Mouse (Mus musculus) liver, postnatal 0 days (tissue): ENCODE data around the gene Dst. TPM values are rescaled to one million over a fixed set of nuclear protein-coding genes. Genes with fewer than 3 reads are reported as not detected.

Experiments used
- ATAC-seq: fragments of 200-750 bp; cut with Nextera tagmentation; 2 replicates; pipeline ENCODE4 v1.8.0; 2017; ENCODE audit warnings: mild to moderate bottlenecking, moderate library complexity
- DNase-seq: peaks from one replicate; pipeline ENCODE4 v3.0.0-alpha.2; 2016
- H3K27ac ChIP-seq: fragments of 300-500 bp; sonication (generic); 2 replicates; pipeline ENCODE4 v1.5.1; 2014; ENCODE audit warnings: antibody characterized with exemption, moderate library complexity, mild to moderate bottlenecking, low read depth
- H3K27me3 ChIP-seq: fragments of 300-500 bp; sonication (generic); 2 replicates; pipeline ENCODE4 v1.6.1; 2014; ENCODE audit warnings: low read length, control low read depth, mixed read lengths; ENCODE audit not compliant: insufficient read depth
- H3K36me3 ChIP-seq: fragments of 300-500 bp; sonication (generic); replicated peaks from 2 replicates; pipeline ENCODE4 v1.6.1; 2014; ENCODE audit warnings: mild to moderate bottlenecking, control low read depth, low read length, moderate library complexity, mixed read lengths; ENCODE audit not compliant: insufficient read depth
- H3K4me1 ChIP-seq: fragments of 300-500 bp; sonication (generic); 2 replicates; pipeline ENCODE4 v1.6.1; 2014; ENCODE audit warnings: antibody characterized with exemption, mild to moderate bottlenecking, control low read depth; ENCODE audit not compliant: insufficient read depth
- H3K4me2 ChIP-seq: fragments of 300-500 bp; sonication (generic); 2 replicates; pipeline ENCODE4 v1.6.1; 2014; ENCODE audit warnings: low read depth, mild to moderate bottlenecking, low read length, moderate library complexity, mixed read lengths
- H3K4me3 ChIP-seq: fragments of 300-500 bp; sonication (generic); 2 replicates; pipeline ENCODE4 v1.5.1; 2014; ENCODE audit warnings: low read depth, low read length
- H3K9ac ChIP-seq: fragments of 300-500 bp; sonication (generic); replicated peaks from 2 replicates; pipeline ENCODE4 v1.6.1; 2014; ENCODE audit warnings: mild to moderate bottlenecking, moderate library complexity
- H3K9me3 ChIP-seq: fragments of 300-500 bp; sonication (generic); 2 replicates; pipeline ENCODE4 v1.6.1; 2016; ENCODE audit warnings: mild to moderate bottlenecking, control low read depth, low read length, mixed read lengths
- CTCF ChIP-seq: sonication (generic); IDR thresholded peaks from 2 replicates; pipeline ENCODE4 v1.5.1; 2016; ENCODE audit warnings: antibody characterized with exemption, low read depth
- EP300 ChIP-seq: IDR thresholded peaks from 2 replicates; pipeline ENCODE4 v1.6.1; 2016; ENCODE audit warnings: antibody characterized with exemption, low read depth, mild to moderate bottlenecking
- WGBS: fragments of 180-500 bp; shearing (Covaris S2); extraction: QIAGEN DNeasy Blood & Tissue Kit; methylation state at CpG from one replicate; pipeline ENCODE4 v1.1.7; 2014; ENCODE audit not compliant: insufficient replicate concordance; 5-methylcytosine and 5-hydroxymethylcytosine counted together
- polyA plus RNA-seq: library from polyadenylated mRNA; unstranded; fragments of >200 nt; fragmentation: Nextera tagmentation; extraction: Ambion mirVana; gene quantifications from 2 replicates; pipeline ENCODE4 v1.2.1, GENCODE M21; 2015

Dst gene
- polyA plus RNA-seq, 1 experiment from 2014 or later = 6.4 TPM

DNA sequence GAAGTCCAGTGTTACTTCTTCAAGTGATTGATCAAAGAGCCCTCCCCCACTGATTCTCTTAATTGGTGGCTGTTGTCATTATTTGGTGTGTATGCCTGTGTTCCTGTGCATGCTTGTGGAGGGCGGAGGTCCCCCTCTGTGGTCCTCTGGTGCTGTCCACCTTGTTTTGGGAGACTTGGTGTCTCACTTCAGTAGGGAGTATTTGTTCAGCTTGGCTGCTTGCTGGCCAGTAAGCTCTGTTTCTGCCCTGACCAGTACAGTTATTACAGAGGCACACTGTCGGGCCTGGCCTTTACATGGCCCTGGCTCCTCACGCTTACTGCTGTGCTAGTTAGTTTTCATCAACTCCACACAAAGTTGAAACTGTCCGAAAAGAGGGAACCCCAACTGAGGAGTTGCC is 109.3 kb downstream of the Dst start:
- WGBS = 83% methylated on average over 4 of the region's 4 CpGs
- Histone ChIP-seq H3K4me3 (no peak overlapping the region), H3K4me2 (no peak overlapping the region), H3K27me3 (no peaks in the 10 kb centered on the region), H3K9ac (no peak overlapping the region), H3K27ac (no peak overlapping the region), H3K36me3 (no peaks in the 10 kb centered on the region), H3K4me1 (no peaks in the 10 kb centered on the region; the same call in 1 of the 2 replicates), H3K9me3 (no peaks in the 10 kb centered on the region)
- ATAC-seq (no peak), DNase-seq (no peak)
- no peak for TF ChIP-seq EP300
- no peak for TF ChIP-seq CTCF

- H3K27ac ChIP-seq = no peak overlapping the region
- no peak overlapping the region for H3K4me2 ChIP-seq
- ATAC-seq (no peak), DNase-seq (no peak)
- H3K27me3 ChIP-seq = no peaks in the 10 kb centered on the region
- H3K9ac ChIP-seq = no peak overlapping the region
- no peaks in the 10 kb centered on the region for H3K9me3 ChIP-seq
- TF ChIP-seq CTCF (no peak), EP300 (no peak)
- H3K4me3 ChIP-seq = no peak overlapping the region
- 81% methylated on average over 6 of the region's 6 CpGs for WGBS
- peaks cover 3% of the 10 kb centered on the region for H3K4me1 ChIP-seq
- H3K36me3 ChIP-seq = no peaks in the 10 kb centered on the region
Measured at GRCm38 (mm10) chr1:34020599-34020998, 112.6 kb downstream of the Dst start.

GRCm38 (mm10) chr1:34021574-34021973 is 113.5 kb downstream of the Dst start:
- no peak for DNase-seq
- Histone ChIP-seq H3K9me3 (no peaks in the 10 kb centered on the region), H3K27ac (no peak overlapping the region), H3K4me2 (no peak overlapping the region), H3K36me3 (no peaks in the 10 kb centered on the region), H3K9ac (no peak overlapping the region), H3K4me3 (no peak overlapping the region), H3K4me1 (peaks cover 3% of the 10 kb centered on the region), H3K27me3 (no peaks in the 10 kb centered on the region)
- TF ChIP-seq CTCF (no peak), EP300 (no peak)
- ATAC-seq = no peak
- WGBS = 44% methylated on average over 2 of the region's 2 CpGs

DNA sequence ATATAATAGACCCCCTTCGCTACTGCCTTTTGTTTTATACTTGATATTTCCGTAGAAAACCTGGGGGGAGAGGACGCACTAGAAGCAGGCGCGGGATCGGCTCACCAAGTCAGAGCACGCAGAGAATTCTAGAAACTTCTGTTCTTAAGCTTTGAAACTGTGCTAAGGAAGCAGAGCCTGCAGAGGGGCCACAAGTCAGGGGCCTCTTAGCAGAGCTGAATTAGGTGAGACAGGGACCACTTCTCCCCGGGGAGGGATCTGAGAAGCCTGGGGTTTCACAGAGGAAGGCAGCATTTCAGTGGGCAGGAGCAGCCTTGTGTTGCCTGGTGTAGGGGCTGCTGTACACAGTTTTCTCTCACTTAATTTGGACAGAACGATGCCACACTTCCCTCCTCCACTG is 115.1 kb downstream of the Dst start:
- no peaks in the 10 kb centered on the region for H3K9me3 ChIP-seq
- no peak overlapping the region for H3K27ac ChIP-seq
- H3K4me1 ChIP-seq = peaks cover 3% of the 10 kb centered on the region
- H3K27me3 ChIP-seq = no peaks in the 10 kb centered on the region
- 78% methylated on average over 9 of the region's 9 CpGs for WGBS
- no peak for TF ChIP-seq EP300
- TF ChIP-seq CTCF = no peak
- no peaks in the 10 kb centered on the region for H3K36me3 ChIP-seq
- H3K4me3 ChIP-seq = no peak overlapping the region
- H3K4me2 ChIP-seq = no peak overlapping the region
- DNase-seq (no peak), ATAC-seq (no peak)
- H3K9ac ChIP-seq = no peak overlapping the region

DNA sequence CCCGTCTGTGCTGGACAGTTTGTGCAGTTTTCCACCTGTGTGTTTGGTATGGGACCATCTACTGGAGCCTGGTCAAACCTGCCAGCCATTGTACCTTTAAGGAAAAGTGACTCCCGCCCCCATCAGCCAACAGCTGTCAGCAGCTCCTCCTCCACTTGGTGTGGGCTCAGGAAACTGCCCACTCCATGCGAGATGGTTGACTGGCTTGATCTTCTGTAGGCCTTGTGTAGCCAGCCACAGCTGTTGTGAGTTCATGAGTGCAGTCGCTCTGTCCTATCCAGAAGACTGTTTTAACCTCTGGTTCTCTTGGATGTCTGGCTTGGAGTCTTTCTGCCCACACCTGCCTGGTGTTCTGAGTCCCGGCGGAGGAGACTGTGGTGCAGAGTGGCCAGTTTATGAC is 117.9 kb downstream of the Dst start:
- no peak for DNase-seq
- no peaks in the 10 kb centered on the region for H3K36me3 ChIP-seq
- H3K27ac ChIP-seq = no peak overlapping the region
- H3K9ac ChIP-seq = no peak overlapping the region
- peaks cover 8% of the 10 kb centered on the region for H3K4me1 ChIP-seq
- ATAC-seq = no peak
- H3K9me3 ChIP-seq = no peaks in the 10 kb centered on the region
- no peak overlapping the region for H3K4me2 ChIP-seq
- no peak overlapping the region for H3K4me3 ChIP-seq
- 75% methylated on average over 6 of the region's 6 CpGs for WGBS
- no peak for TF ChIP-seq CTCF
- TF ChIP-seq EP300 = no peak
- no peaks in the 10 kb centered on the region for H3K27me3 ChIP-seq

DNA sequence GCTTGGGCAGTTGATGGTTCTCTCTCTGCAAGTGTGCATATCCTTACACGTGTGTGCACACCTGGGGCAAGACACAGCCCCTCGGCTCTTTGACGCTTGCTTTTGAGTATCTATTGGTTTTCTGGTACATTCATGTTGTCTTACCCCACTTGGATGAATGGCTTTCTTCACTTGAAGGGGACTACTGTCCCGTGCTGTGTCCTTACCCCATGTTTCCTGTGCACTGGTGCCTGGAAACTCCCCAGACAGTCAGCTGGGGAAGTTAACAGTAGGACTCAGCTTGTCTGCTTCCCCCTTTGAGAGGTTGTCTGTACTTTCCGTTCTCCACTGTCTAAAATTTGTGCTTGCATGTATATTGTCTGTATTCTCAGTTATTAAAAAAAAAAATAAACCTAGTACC is 120.7 kb downstream of the Dst start:
- DNase-seq = no peak
- no peak for TF ChIP-seq CTCF
- no peak for TF ChIP-seq EP300
- Histone ChIP-seq H3K4me3 (no peak overlapping the region), H3K9ac (no peak overlapping the region), H3K36me3 (no peaks in the 10 kb centered on the region), H3K4me2 (no peak overlapping the region), H3K4me1 (peaks cover 5% of the 10 kb centered on the region), H3K9me3 (no peaks in the 10 kb centered on the region), H3K27ac (no peak overlapping the region), H3K27me3 (no peaks in the 10 kb centered on the region)
- WGBS = 52% methylated on average over 5 of the region's 5 CpGs
- no peak for ATAC-seq

- H3K9me3 ChIP-seq = no peaks in the 10 kb centered on the region
- DNase-seq (no peak), ATAC-seq (no peak)
- no peak overlapping the region for H3K27ac ChIP-seq
- H3K4me1 ChIP-seq = peaks cover 5% of the 10 kb centered on the region
- no peaks in the 10 kb centered on the region for H3K27me3 ChIP-seq
- H3K4me2 ChIP-seq = no peak overlapping the region
- WGBS = 73% methylated on average over 17 of the region's 17 CpGs
- TF ChIP-seq CTCF (no peak), EP300 (no peak)
- H3K36me3 ChIP-seq = no peaks in the 10 kb centered on the region
- H3K9ac ChIP-seq = no peak overlapping the region
- H3K4me3 ChIP-seq = no peak overlapping the region
Measured at GRCm38 (mm10) chr1:34030330-34031021, 122.5 kb downstream of the Dst start.
